Mouse (Mus musculus): ENCODE results near the gene Cux2. TPM values are rescaled to one million over a fixed set of nuclear protein-coding genes. Genes with fewer than 3 reads are reported as not detected.
A peak's percentile ranks its signal among the peaks of the same experiment; 100 is the strongest.

The Cux2 gene
- polyA plus RNA-seq, 1 experiment from 2014 or later, result 23.8 TPM

- Histone ChIP-seq H3K27ac (no peak overlapping the region), H3K4me1 (replicated peaks) (peaks cover 40% of the 10 kb centered on the region), H3K9ac (replicated peaks) (no peak overlapping the region), H3K4me3 (replicated peaks) (no peak overlapping the region), H3K27me3 (no peaks in the 10 kb centered on the region), H3K36me3 (no peaks in the 10 kb centered on the region), H3K9me3 (peaks cover 7% of the 10 kb centered on the region), H3K4me2 (replicated peaks) (no peak overlapping the region)
- ATAC-seq, result no peak
- 65% methylated on average over 6 of the region's 6 CpGs for WGBS
Observed at GRCm38 (mm10) chr5:122057622-122058021, 7.7 kb upstream of the Cux2 start.

- peaks cover 7% of the 10 kb centered on the region for H3K9me3 ChIP-seq
- H3K36me3 ChIP-seq, result no peaks in the 10 kb centered on the region
- no peak overlapping the region for H3K27ac ChIP-seq
- peaks cover 39% of the 10 kb centered on the region for H3K4me1 ChIP-seq (replicated peaks)
- 83% methylated on average over 8 of the region's 8 CpGs for WGBS
- no peak for ATAC-seq
- no peak overlapping the region for H3K9ac ChIP-seq (replicated peaks)
- no peak overlapping the region for H3K4me3 ChIP-seq (replicated peaks)
- H3K27me3 ChIP-seq, result no peaks in the 10 kb centered on the region
- no peak overlapping the region for H3K4me2 ChIP-seq (replicated peaks)
Observed at GRCm38 (mm10) chr5:122056557-122056956, 6.7 kb upstream of the Cux2 start.

GRCm38 (mm10) chr5:122054130-122054843 lies 4.4 kb upstream of the Cux2 start:
- peak; percentile 68 for ATAC-seq
- H3K4me2 ChIP-seq (replicated peaks), result peak overlapping the region; percentile 44
- H3K4me1 ChIP-seq (replicated peaks), result peaks cover 43% of the 10 kb centered on the region
- 0 out of 2 replicates have a peak overlapping the region, but pooled peaks have one; percentile 11 for H3K4me3 ChIP-seq (replicated peaks)
- H3K9ac ChIP-seq (replicated peaks), result peak overlapping the region; percentile 36; the same call in 1 of the 2 replicates
- peaks cover 7% of the 10 kb centered on the region for H3K9me3 ChIP-seq
- H3K36me3 ChIP-seq, result no peaks in the 10 kb centered on the region
- peak overlapping the region; percentile 84 for H3K27ac ChIP-seq
- no peaks in the 10 kb centered on the region for H3K27me3 ChIP-seq
- WGBS, result 34% methylated on average over 13 of the region's 13 CpGs

GRCm38 (mm10) chr5:122053587-122053986 lies 3.7 kb upstream of the Cux2 start:
- 5% methylated on average over 15 of the region's 15 CpGs for WGBS
- Histone ChIP-seq H3K4me2 (replicated peaks) (peak overlapping the region; percentile 32), H3K27ac (peak overlapping the region; percentile 84), H3K4me3 (replicated peaks) (no peak overlapping the region), H3K9ac (replicated peaks) (peak overlapping the region; percentile 36; the same call in 1 of the 2 replicates), H3K4me1 (replicated peaks) (peaks cover 43% of the 10 kb centered on the region), H3K9me3 (peaks cover 7% of the 10 kb centered on the region), H3K36me3 (no peaks in the 10 kb centered on the region), H3K27me3 (no peaks in the 10 kb centered on the region)
- no peak for ATAC-seq

GRCm38 (mm10) chr5:122050832-122051105 lies 867 bp upstream of the Cux2 start:
- Histone ChIP-seq H3K36me3 (no peaks in the 10 kb centered on the region), H3K4me1 (replicated peaks) (peaks cover 72% of the 10 kb centered on the region), H3K27me3 (no peaks in the 10 kb centered on the region), H3K4me3 (replicated peaks) (peak overlapping the region; percentile 78), H3K9me3 (no peaks in the 10 kb centered on the region), H3K9ac (replicated peaks) (peak overlapping the region; percentile 90; the same call in 1 of the 2 replicates), H3K27ac (peak overlapping the region; percentile 96; the same call in 1 of the 2 replicates), H3K4me2 (replicated peaks) (peak overlapping the region; percentile 78)
- no peak for ATAC-seq
- WGBS, result 7% methylated on average over 8 of the region's 8 CpGs

- ATAC-seq, result peak; percentile 46
- Histone ChIP-seq H3K27me3 (no peaks in the 10 kb centered on the region), H3K4me2 (replicated peaks) (peak overlapping the region; percentile 78), H3K9me3 (no peaks in the 10 kb centered on the region), H3K9ac (replicated peaks) (peak overlapping the region; percentile 90), H3K27ac (peak overlapping the region; percentile 96), H3K4me3 (replicated peaks) (peak overlapping the region; percentile 78), H3K4me1 (replicated peaks) (peaks cover 76% of the 10 kb centered on the region), H3K36me3 (no peaks in the 10 kb centered on the region)
- under 1% methylated on average over 41 of the region's 43 CpGs for WGBS
Observed at GRCm38 (mm10) chr5:122049664-122050016, 262 bp downstream of the Cux2 start.

- under 1% methylated on average over 52 of the region's 52 CpGs for WGBS
- H3K9me3 ChIP-seq, result no peaks in the 10 kb centered on the region
- H3K27me3 ChIP-seq, result no peaks in the 10 kb centered on the region
- H3K27ac ChIP-seq, result peak overlapping the region; percentile 96
- peaks cover 69% of the 10 kb centered on the region for H3K4me1 ChIP-seq (replicated peaks)
- H3K4me2 ChIP-seq (replicated peaks), result peak overlapping the region; percentile 78
- no peaks in the 10 kb centered on the region for H3K36me3 ChIP-seq
- peak overlapping the region; percentile 78 for H3K4me3 ChIP-seq (replicated peaks)
- H3K9ac ChIP-seq (replicated peaks), result peak overlapping the region; percentile 90
- ATAC-seq, result peak; percentile 31
Observed at GRCm38 (mm10) chr5:122048686-122049663, 927 bp downstream of the Cux2 start.

GRCm38 (mm10) chr5:122048252-122048651 lies 1.6 kb downstream of the Cux2 start:
- under 1% methylated on average over 20 of the region's 20 CpGs for WGBS
- Histone ChIP-seq H3K9ac (replicated peaks) (peak overlapping the region; percentile 90), H3K27ac (peak overlapping the region; percentile 96), H3K36me3 (no peaks in the 10 kb centered on the region), H3K27me3 (no peaks in the 10 kb centered on the region), H3K4me3 (replicated peaks) (peak overlapping the region; percentile 78), H3K4me2 (replicated peaks) (peak overlapping the region; percentile 78), H3K9me3 (no peaks in the 10 kb centered on the region), H3K4me1 (replicated peaks) (peaks cover 65% of the 10 kb centered on the region)
- ATAC-seq, result peak; percentile 31

GRCm38 (mm10) chr5:122047791-122048190 lies 2.1 kb downstream of the Cux2 start:
- H3K27ac ChIP-seq, result peak overlapping the region; percentile 96
- ATAC-seq, result no peak
- H3K27me3 ChIP-seq, result no peaks in the 10 kb centered on the region
- peak overlapping the region; percentile 78 for H3K4me3 ChIP-seq (replicated peaks)
- no peaks in the 10 kb centered on the region for H3K9me3 ChIP-seq
- peaks cover 65% of the 10 kb centered on the region for H3K4me1 ChIP-seq (replicated peaks)
- peak overlapping the region; percentile 90 for H3K9ac ChIP-seq (replicated peaks)
- no peaks in the 10 kb centered on the region for H3K36me3 ChIP-seq
- peak overlapping the region; percentile 78 for H3K4me2 ChIP-seq (replicated peaks)
- WGBS, result 15% methylated on average over 5 of the region's 5 CpGs

GRCm38 (mm10) chr5:122043567-122043966 lies 6.3 kb downstream of the Cux2 start:
- Histone ChIP-seq H3K9me3 (no peaks in the 10 kb centered on the region), H3K27me3 (no peaks in the 10 kb centered on the region), H3K36me3 (peaks cover 6% of the 10 kb centered on the region; the same call in 1 of the 2 replicates), H3K4me2 (replicated peaks) (no peak overlapping the region), H3K4me3 (replicated peaks) (no peak overlapping the region), H3K9ac (replicated peaks) (no peak overlapping the region), H3K27ac (no peak overlapping the region), H3K4me1 (replicated peaks) (peaks cover 46% of the 10 kb centered on the region)
- no peak for ATAC-seq
- WGBS, result 87% methylated on average over 11 of the region's 11 CpGs

GRCm38 (mm10) chr5:122035278-122035677 lies 14.6 kb downstream of the Cux2 start:
- Histone ChIP-seq H3K36me3 (peaks cover 29% of the 10 kb centered on the region), H3K27ac (no peak overlapping the region), H3K4me1 (replicated peaks) (peaks cover 20% of the 10 kb centered on the region), H3K4me2 (replicated peaks) (no peak overlapping the region), H3K9ac (replicated peaks) (no peak overlapping the region), H3K4me3 (replicated peaks) (no peak overlapping the region), H3K27me3 (no peaks in the 10 kb centered on the region), H3K9me3 (peaks cover 7% of the 10 kb centered on the region)
- ATAC-seq, result no peak
- 79% methylated on average over 5 of the region's 5 CpGs for WGBS

- H3K27ac ChIP-seq, result peak overlapping the region; percentile 40
- H3K9me3 ChIP-seq, result peaks cover 7% of the 10 kb centered on the region
- peaks cover 29% of the 10 kb centered on the region for H3K36me3 ChIP-seq
- H3K4me2 ChIP-seq (replicated peaks), result no peak overlapping the region
- no peak; the same call in 1 of the 2 replicates for ATAC-seq
- H3K4me1 ChIP-seq (replicated peaks), result peaks cover 20% of the 10 kb centered on the region
- no peak overlapping the region for H3K4me3 ChIP-seq (replicated peaks)
- no peaks in the 10 kb centered on the region for H3K27me3 ChIP-seq
- WGBS, result 35% methylated on average over 4 of the region's 4 CpGs
- H3K9ac ChIP-seq (replicated peaks), result no peak overlapping the region
Observed at GRCm38 (mm10) chr5:122033167-122033478, 16.8 kb downstream of the Cux2 start.

All from midbrain, embryonic 13.5 days (tissue).